Mouse (Mus musculus) liver, adult 2 months (tissue): Measurements from ENCODE around the gene Hook2. TPM values are rescaled to one million over a fixed set of nuclear protein-coding genes. Genes with fewer than 3 reads are reported as not detected.

Experiments used
- DNase-seq: peaks from one replicate; pipeline ENCODE4 v3.0.0-alpha.2; 2011; ENCODE audit warnings: low read depth, low spot score; ENCODE audit errors: extremely low read depth
- H3K27ac ChIP-seq: fragments of 200-500 bp; replicated peaks from 2 replicates; pipeline ENCODE4 v1.5.1; 2012; ENCODE audit warnings: low read depth, mild to moderate bottlenecking, control low read depth, inconsistent platforms, low read length; ENCODE audit not compliant: insufficient read depth
- H3K27me3 ChIP-seq: fragments of 200-500 bp; 2 replicates; pipeline ENCODE4 v1.6.1; 2012; ENCODE audit warnings: mild to moderate bottlenecking, moderate library complexity, low read length, inconsistent platforms; ENCODE audit not compliant: control insufficient read depth, insufficient read depth
- H3K36me3 ChIP-seq: fragments of 200-500 bp; 2 replicates; pipeline ENCODE4 v1.6.1; 2012; ENCODE audit warnings: low read length, inconsistent platforms; ENCODE audit not compliant: control insufficient read depth, insufficient read depth
- H3K4me1 ChIP-seq: fragments of 200-500 bp; 2 replicates; pipeline ENCODE4 v1.6.1; 2011; ENCODE audit warnings: low read length; ENCODE audit not compliant: control insufficient read depth, insufficient read depth
- H3K4me3 ChIP-seq: fragments of 200-500 bp; 2 replicates; pipeline ENCODE4 v1.5.1; 2011; ENCODE audit warnings: low read depth, mild to moderate bottlenecking, control low read depth, low read length, moderate library complexity; ENCODE audit not compliant: insufficient read depth
- H3K79me2 ChIP-seq: fragments of 200-500 bp; 2 replicates; pipeline ENCODE4 v1.6.1; 2012; ENCODE audit warnings: inconsistent platforms, mild to moderate bottlenecking, low read length, moderate library complexity; ENCODE audit not compliant: control insufficient read depth, insufficient read depth
- H3K9ac ChIP-seq: fragments of 200-500 bp; 2 replicates; pipeline ENCODE4 v1.6.1; 2012; ENCODE audit warnings: low read depth, mild to moderate bottlenecking, control low read depth, inconsistent platforms, low read length
- CTCF ChIP-seq: fragments of 200-500 bp; IDR thresholded peaks from 2 replicates; pipeline ENCODE4 v1.5.1; 2011; ENCODE audit warnings: low read depth, low read length, control low read depth
- POLR2A ChIP-seq: fragments of 200-500 bp; IDR thresholded peaks from 2 replicates; pipeline ENCODE4 v1.6.1; 2011; ENCODE audit warnings: low read length, control low read depth; ENCODE audit not compliant: insufficient read depth; ENCODE audit errors: extremely low read depth
- WGBS: fragments of 180-500 bp; shearing (Covaris S2); methylation state at CpG from one replicate; pipeline ENCODE4 v1.1.7; 2018; 5-methylcytosine and 5-hydroxymethylcytosine counted together
- polyA plus RNA-seq: library from polyadenylated mRNA; depleted of rRNA; stranded (reverse); fragments of >200 nt; gene quantifications from 2 replicates; pipeline ENCODE4 v1.2.3, GENCODE M21; 2012; rRNA removed
- total RNA-seq: library from RNA; depleted of rRNA; stranded (reverse); fragments of >200 nt; gene quantifications from 2 replicates; pipeline ENCODE4 v1.2.3, GENCODE M21; 2014; rRNA removed

Gene Hook2
- total RNA-seq = 12.4 and 14.2 TPM in 2 replicates
- polyA plus RNA-seq = 9.6 and 12.5 TPM in 2 replicates

GRCm38 (mm10) chr8:84990349-84990748 is at the start of gene Hook2:
Gene Hook2 (plus strand): TSS chr8:84990603.
- WGBS = under 1% methylated on average over 28 of the region's 28 CpGs

GRCm38 (mm10) chr8:84943699-84944098 is 46.7 kb upstream of the Hook2 start:
- Histone ChIP-seq H3K4me1 (peaks cover 3% of the 10 kb centered on the region; the same call in 1 of the 2 replicates), H3K27ac (no peak overlapping the region), H3K9ac (no peak overlapping the region), H3K79me2 (no peaks in the 10 kb centered on the region), H3K36me3 (no peaks in the 10 kb centered on the region), H3K27me3 (peaks cover 19% of the 10 kb centered on the region), H3K4me3 (no peak overlapping the region)
- no peak for TF ChIP-seq CTCF
- no peak for TF ChIP-seq POLR2A
- DNase-seq = no peak
- WGBS = 25% methylated on average over 4 of the region's 4 CpGs

More at GRCm38 (mm10) chr8:84990349-84990748, at the start of gene Hook2:
- peaks cover 11% of the 10 kb centered on the region; the same call in 1 of the 2 replicates for H3K4me1 ChIP-seq
- peak within 1 kb of the TSS; percentile 86 for H3K27ac ChIP-seq
- H3K9ac ChIP-seq = peak within 1 kb of the TSS; percentile 85
- H3K27me3 ChIP-seq = no peaks in the 10 kb centered on the region
- TF ChIP-seq POLR2A = peak; percentile 56; the same call in 1 of the 2 replicates
- peak; percentile 99 for TF ChIP-seq CTCF
- peak within 1 kb of the TSS; percentile 73 for H3K4me3 ChIP-seq
- H3K79me2 ChIP-seq = no peaks in the 10 kb centered on the region
- peak; percentile 94 for DNase-seq
- H3K36me3 ChIP-seq = no peaks in the 10 kb centered on the region

GRCm38 (mm10) chr8:84944478-84945160 is 45.8 kb upstream of the Hook2 start:
- DNase-seq = peak; percentile 30
- TF ChIP-seq POLR2A = no peak
- WGBS = 6% methylated on average over 26 of the region's 26 CpGs
- Histone ChIP-seq H3K4me1 (peaks cover 3% of the 10 kb centered on the region; the same call in 1 of the 2 replicates), H3K27me3 (peaks cover 19% of the 10 kb centered on the region), H3K36me3 (no peaks in the 10 kb centered on the region), H3K4me3 (no peak overlapping the region), H3K9ac (no peak overlapping the region), H3K79me2 (no peaks in the 10 kb centered on the region), H3K27ac (no peak overlapping the region)

- Histone ChIP-seq H3K79me2 (no peaks in the 10 kb centered on the region), H3K27ac (no peak overlapping the region), H3K4me3 (no peak overlapping the region), H3K9ac (no peak overlapping the region), H3K4me1 (peaks cover 3% of the 10 kb centered on the region; the same call in 1 of the 2 replicates), H3K36me3 (no peaks in the 10 kb centered on the region), H3K27me3 (peaks cover 19% of the 10 kb centered on the region)
- 15% methylated on average over 11 of the region's 11 CpGs for WGBS
- TF ChIP-seq POLR2A = no peak
- TF ChIP-seq CTCF = no peak
- no peak for DNase-seq
Measured at GRCm38 (mm10) chr8:84945235-84945632, 45.2 kb upstream of the Hook2 start.

- 3% methylated on average over 45 of the region's 67 CpGs for WGBS
- no peak overlapping the region for H3K27ac ChIP-seq
- peaks cover 3% of the 10 kb centered on the region; the same call in 1 of the 2 replicates for H3K4me1 ChIP-seq
- H3K27me3 ChIP-seq = peaks cover 22% of the 10 kb centered on the region
- H3K79me2 ChIP-seq = no peaks in the 10 kb centered on the region
- no peak overlapping the region for H3K9ac ChIP-seq
- H3K36me3 ChIP-seq = no peaks in the 10 kb centered on the region
- no peak for DNase-seq
- H3K4me3 ChIP-seq = no peak overlapping the region
- TF ChIP-seq CTCF = no peak
- no peak for TF ChIP-seq POLR2A
Measured at GRCm38 (mm10) chr8:84945633-84946527, 44.5 kb upstream of the Hook2 start.
